Mouse (Mus musculus): ENCODE measurements around the gene Rnf214.
A peak's percentile ranks its signal among the peaks of the same experiment; 100 is the strongest.
"Not testable (repeated sequence)": the region's sequence is repeated elsewhere in the genome, so short reads cannot be mapped to it uniquely, and the experiment has no call there.

Rnf214 gene

DNA sequence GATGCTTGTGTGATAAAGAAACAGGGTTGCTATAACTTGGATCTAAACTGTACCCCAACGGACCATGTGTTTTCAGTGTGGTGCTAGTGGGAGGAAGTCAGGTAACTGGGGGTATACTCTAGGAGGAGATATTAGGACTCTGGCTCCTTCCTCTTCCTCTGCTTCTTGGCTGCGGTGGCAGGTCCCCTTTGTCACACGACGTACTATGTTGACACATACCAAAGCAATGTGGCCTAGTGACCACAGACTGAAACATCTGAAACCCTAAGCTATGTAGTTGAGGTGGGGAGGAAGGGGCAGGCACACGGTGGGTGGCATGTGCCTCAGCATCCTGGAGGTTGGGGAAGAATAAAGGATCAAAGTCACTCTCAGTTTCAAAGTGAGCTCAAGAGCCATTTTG, 55.4 kb downstream of the Rnf214 start:
- no peak for DNase-seq (ENCODE audit: low read depth, low spot score)

DNA sequence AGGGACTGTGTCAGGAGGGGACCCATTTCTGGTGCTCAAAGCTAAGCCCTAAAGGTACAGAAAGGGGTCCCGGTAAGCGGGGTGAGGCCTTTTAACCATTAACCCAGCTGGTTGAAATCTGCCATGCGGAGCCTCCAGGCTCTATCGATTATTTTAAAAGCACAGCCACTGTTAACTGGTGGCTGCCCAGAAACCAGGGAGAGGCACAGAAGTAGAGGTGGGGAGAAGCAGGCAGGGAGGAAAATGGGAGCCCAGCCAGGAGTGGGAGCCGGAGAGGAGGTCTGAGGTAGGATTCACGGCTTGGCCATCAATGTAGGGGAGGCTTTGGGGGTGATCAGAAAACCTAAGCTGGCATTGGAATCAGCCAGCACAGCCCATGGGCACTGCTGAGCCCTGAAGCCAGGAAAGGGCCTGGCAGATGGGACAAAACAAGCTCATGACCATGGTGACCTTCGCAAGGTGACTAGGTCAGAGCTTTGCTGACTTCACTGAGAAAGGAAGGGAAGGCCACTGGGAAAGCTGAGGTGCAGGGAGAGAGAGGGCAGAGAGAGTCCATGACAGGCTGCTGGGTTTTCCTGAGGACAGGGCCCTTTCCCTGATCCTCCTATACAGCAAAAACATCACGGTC, 56.1 kb downstream of the Rnf214 start:
- no peak for DNase-seq (ENCODE audit: low read depth, low spot score)

DNA sequence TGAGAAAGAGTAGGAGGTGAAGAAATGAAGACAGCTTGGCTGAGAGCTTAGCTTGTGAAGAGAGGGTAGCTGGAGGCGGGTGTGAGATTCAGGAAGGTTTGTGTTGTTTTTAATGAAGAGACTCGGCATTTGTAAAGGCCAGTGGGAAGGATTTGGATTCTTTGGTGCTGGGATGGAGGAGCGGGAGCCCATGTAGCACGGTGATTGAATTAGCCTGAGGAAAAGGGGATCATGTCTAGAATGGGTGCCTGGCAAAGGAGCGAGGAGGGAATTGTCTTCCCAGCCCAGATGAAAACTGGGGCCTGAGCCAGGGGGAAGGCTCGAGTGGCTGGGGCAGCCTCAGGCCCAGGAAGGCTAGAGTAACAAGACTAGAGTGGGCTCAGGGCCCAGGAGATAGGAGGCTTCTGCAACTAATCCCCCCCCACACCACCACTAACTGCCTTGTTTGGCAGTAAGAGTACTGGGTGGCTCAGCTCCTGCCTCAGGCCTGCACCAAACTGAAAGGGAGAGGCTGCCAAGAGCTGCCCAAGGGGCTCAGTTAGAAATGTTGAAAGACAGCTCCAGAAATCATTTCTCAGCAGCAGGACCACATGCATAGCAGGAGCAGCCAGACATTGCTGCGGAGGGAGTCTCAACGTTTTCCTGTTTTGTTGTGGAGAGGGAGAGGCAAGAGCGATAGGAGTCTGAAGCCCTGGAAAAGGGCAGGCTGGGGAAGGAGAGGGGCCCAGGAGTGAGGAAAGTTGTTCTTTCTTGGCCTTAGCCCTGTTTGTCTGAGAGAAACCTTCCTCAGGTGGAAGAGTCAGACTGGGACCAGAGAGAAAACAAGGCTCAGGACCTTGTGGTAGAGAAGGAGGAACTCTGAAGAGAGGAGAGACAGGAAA, 56.9 kb downstream of the Rnf214 start:
- no peak for DNase-seq (ENCODE audit: low read depth, low spot score)

DNA sequence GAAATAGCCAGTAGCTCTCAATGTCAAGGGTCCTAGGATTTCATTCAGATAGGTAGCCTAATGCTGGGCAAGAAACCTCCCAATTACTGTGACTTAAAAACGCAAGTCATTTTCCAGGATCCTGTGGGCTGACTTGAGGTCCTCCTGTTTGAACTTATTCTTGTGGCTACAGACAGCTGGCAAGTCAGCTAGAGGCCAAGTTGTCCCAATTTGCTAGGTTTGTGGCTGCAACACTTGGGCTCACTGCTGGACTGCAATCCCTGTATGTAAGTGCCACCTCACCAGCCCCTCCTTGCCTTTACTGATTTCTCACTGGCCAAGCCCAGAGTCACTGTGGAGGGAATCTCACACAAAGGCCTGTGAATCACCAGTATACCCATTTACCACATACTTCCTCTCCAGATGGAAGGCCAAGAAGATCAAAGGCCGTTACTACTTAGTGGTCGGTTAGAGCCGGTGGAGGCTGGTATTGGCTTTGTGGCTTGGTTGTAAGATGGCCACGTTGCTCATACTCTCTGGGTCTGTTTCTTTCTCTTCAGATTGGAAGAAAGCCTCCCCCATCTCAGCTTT, 59.7 kb downstream of the Rnf214 start:
- no peak for DNase-seq (ENCODE audit: low read depth, low spot score)

DNA sequence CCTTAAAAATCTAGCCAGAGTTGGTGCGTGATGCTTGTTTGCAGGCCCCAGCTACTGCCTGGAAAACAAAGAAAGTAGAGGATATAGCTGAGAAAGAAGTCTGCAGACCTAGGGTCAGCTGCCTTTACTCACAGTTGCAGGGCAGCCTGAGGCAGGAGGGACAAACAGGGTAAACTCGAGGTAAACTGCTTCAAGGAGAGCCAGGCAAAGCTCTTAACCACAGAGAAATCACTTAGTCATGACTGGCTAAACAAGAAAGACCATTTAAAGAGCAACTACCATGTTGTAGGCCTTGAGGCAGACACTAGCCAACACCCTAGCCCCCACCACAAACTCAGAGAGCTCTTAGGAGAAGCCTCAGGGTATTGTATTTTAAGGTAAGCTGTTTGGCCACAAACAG, 60.5 kb downstream of the Rnf214 start:
- DNase-seq (ENCODE audit: low read depth, low spot score), result not testable (repeated sequence)

DNA sequence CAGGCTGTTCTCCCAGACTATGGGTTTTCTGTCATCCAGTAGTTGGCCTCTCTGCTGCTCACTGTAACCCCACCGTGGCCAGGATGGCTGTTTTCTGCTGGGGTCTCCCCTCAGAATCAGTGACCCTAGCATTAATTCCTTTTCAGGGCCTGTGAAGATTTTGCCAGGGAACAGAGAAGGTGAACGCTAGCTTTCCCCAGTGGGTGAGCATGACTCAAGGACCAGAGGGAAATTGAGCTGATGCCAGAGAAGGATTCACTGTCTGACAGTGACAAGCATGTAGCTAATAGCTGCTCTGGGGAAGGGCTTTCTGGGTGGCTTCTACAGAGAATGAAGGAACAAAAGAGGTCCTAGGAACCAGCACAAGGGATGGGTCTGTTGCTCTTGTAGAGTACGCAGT, 61.2 kb downstream of the Rnf214 start:
- DNase-seq (ENCODE audit: low read depth, low spot score), result no peak

DNA sequence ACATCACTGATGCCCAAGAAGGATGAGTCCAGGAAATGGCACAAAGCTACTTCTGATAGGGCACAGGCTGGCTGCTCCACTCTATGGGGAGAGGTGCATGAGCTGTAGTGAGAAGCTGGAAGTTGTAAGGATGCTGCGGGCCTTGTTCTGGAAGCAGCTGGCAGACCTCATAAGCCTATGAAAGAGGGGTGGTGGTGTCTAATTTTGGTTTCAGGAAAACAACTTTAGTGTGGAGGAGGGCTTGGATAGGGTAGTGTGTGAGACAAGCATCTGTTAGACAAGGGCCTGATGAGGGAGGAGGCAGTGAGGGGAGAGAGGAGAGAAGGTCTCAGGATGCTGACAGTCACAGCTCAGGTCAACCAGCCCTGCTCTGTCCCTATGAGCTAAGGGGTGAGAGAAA, 62.9 kb downstream of the Rnf214 start:
- DNase-seq (ENCODE audit: low read depth, low spot score), result no peak

DNA sequence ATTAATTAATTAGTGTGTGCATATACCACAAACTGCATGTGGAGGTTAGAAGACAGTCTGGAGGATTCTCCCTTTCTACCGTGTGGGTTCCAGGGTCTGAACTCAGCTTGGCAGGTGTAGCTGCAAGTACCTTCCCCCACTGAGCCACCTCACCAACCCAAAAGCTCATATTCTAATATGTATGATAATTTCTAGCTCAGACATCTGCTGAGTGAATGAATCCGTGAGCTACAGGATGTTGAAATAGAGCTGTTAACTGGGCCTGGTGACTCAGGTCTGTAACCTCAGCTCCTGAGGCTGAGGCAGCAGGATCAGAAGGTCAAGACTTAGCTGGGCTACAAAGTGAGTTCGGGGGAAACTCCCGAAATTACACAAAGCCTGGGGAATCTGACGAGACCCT, 63.7 kb downstream of the Rnf214 start:
- no peak for DNase-seq (ENCODE audit: low read depth, low spot score)

DNA sequence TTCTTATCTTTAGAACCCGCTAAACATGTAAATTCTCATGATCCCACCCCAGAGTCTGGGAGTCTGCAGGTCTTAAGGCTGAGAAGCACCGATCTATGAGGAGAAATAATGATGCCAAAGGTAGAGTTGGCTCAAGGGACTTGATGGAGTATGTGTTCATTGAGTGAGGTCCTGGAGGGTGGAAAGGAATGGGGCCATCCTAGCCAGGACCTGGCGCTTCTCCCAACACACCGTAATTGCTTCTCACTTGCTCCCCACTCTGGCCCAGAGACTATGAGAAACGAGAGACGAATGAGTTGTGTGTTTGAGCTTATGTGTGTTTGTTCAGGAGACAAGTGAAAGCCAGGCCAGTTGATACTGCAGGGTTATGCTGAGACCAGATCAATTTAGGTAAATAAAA, 65.3 kb downstream of the Rnf214 start:
- DNase-seq (ENCODE audit: low read depth, low spot score), result no peak

DNA sequence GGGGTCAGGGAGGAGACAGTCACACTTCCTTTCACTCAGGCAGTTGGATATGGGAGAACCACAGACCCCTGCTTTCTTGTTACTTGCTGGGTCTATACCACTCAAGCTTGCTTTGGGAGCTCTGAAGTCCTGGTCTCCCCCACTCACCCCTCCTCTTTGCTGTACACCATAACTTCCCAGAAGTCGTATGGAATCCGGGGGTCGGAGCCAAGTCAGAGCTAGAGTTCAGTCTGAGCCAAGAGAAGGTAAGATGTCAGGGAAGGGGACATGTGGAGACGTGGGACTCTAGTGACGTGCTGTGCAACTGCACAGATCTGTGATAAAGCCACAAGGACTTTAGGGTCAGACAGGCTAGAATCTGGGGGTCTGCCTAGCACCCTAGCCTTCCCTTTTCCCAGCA, 66.4 kb downstream of the Rnf214 start:
- no peak for DNase-seq (ENCODE audit: low read depth, low spot score)

DNA sequence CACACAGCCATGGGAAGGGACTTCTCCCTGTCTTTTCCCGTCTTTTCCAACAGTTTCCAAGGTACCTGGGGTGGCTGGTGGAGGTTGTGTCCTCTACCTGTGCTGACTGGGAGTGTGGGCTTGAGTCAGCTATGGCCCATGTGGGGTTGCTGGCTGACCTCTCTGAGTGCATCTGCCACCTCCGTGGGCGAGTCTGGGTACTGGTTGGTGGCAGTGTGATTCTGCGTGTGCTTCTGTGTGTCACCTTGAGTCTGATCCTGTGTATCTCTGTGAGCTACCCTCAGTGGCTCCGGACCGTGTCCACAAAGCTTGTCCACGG, 66.8 kb downstream of the Rnf214 start:
- no peak for DNase-seq (ENCODE audit: low read depth, low spot score)

DNA sequence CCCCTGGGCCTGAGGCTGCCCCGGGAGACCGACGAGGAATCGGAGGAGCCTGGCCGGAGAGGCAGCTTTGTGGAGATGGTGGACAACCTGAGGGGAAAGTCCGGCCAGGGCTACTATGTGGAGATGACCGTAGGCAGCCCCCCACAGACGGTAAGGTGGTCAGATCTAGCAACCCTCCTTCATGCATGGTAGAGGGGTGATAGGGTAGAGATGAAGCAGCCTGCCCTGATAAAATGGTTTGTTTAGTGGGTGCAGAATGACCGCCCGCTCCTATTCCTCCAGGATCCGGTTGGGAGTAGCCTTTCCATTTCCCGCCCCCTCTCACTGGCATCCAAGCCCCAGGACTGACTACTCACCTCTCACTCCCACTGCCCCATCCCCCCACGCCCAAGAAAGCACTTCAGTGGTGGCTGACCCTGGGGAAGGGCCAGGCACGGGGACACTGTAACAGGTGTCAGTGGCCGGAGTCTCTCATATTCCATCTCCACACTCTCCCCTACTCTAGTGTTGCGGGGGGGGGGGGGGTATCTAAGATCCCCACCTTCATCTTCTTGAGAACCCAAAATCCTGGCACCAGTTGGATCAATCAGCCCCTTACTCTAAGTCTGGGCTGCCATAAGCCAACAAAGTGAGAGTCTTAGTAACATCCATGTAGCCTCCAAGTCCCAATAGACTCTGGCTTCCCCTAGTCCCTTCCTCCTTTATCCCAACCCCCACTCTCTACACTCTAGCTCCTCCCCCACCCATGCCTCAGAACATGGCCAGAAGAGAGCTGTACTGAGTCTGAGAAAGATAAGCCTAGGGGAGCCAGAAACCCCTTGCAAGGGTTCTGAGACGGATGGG, 67.4 kb downstream of the Rnf214 start:
- DNase-seq (ENCODE audit: low read depth, low spot score), result no peak

DNA sequence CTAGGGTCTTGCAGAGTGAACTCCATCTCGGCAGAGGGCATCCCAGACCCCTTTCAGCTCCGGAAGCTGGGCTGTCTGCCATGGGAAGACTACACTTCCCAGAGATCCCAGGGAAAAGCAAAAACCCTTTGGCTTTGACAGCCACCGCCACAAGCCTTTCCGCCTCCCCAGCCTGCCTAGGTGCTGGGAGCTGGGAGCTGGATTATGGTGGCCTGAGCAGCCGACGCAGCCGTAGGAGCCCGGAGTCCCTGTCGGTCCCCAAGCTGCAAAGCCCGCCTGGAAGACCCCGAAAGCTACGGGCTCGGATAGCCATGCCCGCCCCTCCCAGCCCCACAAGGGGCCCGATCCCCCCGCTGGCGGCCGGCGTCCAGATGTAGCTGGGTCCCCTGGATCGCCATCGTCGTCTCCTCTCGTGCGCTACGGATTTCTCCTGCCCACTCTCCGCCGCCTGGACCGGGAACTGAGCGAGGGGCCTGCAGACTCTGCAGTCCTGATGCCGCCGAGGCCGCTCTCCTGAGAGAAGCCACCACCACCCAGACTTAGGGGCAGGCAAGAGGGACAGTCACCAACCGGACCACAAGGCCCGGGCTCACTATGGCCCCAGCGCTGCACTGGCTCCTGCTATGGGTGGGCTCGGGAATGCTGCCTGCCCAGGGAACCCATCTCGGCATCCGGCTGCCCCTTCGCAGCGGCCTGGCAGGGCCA, 68.1 kb downstream of the Rnf214 start, which contains the start of gene Bace1:
Gene Bace1, plus strand, starts transcription at position 147 of the 705 bp plus-strand sequence.
- no peak for DNase-seq (ENCODE audit: low read depth, low spot score)

DNA sequence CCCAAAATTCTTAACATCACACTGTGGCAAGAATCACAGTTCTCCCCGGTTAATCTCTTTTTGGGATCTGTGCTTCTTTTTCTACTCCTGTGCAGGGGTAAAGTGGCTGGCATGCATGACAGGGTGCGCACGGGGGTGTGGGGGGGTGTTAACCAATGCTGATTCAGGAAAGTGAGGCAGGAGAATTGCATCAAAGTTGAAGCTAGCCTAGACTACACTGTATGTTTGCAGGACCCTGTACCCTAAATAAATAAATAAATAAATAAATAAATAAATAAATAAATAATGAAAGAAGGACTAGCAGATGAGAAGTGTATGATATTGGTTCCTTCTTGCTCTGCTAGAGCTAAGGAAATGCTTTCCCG, 68.7 kb downstream of the Rnf214 start:
- no peak for DNase-seq (ENCODE audit: low read depth, low spot score)

DNA sequence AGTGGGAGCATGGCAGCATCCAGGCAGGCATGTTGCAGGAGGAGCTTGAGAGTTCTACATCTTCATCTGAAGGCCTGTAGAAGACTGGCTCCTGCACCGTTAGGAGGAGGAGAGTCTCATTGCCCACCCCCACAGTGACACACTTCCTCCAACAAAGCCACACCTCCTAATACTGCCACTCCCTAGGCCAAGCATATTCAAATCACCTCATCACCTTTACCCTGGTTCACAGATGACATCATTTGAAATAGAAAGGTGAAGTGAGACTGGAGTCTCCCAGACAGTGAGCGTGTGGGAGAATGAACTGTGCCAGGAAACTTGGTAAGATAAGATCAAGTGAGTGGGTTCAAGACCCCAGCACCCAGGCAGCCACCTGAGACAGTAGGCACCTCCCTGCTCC, 73.2 kb downstream of the Rnf214 start:
- DNase-seq (ENCODE audit: low read depth, low spot score), result no peak

DNA sequence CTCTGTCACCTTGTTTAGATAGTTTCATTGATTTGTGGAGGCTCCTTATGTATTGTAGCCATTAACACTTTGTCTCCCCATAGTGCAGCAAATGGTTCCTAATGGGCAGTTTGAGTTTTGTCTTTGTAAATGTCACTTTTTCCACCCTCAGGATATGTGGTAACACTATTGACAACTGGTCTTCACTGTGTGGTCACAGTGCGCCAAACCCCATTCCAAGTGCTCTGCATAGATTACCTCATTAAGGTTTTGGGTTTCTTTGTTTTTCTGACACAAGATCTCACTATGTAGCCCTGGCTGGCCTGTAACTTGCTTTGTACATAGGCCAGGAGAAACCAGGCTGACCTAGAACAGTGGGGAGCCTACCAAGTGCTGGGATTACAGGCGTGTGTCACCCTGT, 73.8 kb downstream of the Rnf214 start:
- DNase-seq (ENCODE audit: low read depth, low spot score), result no peak

DNA sequence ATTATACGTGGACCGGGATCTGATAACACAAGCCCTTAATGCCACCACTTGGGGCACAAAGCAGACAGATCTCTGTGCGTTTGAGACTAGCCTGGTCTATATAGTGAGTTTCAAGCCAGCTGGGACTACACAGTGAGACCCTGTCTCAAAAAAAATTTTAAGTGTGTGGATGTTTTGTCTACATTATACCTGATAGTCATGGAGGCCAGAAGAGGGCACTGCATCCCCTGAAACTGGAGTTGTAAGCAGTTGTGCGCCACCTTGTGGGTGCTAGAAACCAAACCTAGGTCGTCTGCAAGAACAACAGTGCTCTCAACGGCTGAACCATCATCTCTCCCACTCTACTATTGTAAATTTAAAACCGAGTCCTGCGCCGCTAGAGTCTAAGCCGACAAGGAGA, 77.6 kb downstream of the Rnf214 start:
- peak; percentile 88 for DNase-seq (ENCODE audit: low read depth, low spot score)

DNA sequence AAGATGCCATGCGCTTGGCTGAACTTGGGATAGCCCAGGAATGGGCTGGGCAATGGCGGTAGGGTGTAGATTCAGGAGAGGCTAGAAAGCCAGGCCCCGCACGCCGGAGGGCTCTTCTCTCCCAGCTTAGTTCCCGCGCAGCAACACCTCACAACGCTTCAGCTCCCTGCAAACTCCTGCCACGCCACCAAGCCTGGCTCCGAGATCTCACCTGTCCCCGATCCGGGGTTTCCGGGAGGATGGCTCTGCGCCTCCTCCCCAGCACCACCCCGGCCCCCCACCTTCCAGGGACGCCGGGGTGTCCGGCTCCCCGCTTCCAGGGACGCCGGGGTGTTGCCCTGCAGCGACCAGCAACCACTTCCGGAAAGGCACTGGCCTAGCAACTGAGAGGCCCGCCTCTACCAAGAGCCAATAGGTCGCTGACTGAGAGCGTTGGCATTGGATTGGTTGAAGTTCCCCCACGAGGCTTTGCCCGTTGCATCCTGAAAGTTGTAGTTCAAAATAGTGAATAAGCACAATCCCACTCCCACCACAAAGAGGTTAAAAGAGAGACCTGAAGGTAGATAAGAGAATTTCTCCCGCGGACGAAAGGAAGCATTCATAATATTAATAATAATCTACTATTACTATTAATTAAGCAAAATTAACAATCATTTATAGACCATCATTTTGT, 78.3 kb downstream of the Rnf214 start, which contains the start of gene Cep164:
Gene Cep164, minus strand, starts transcription at position 401 of the 673 bp plus-strand sequence.
- DNase-seq (ENCODE audit: low read depth, low spot score), result peak; percentile 89

DNA sequence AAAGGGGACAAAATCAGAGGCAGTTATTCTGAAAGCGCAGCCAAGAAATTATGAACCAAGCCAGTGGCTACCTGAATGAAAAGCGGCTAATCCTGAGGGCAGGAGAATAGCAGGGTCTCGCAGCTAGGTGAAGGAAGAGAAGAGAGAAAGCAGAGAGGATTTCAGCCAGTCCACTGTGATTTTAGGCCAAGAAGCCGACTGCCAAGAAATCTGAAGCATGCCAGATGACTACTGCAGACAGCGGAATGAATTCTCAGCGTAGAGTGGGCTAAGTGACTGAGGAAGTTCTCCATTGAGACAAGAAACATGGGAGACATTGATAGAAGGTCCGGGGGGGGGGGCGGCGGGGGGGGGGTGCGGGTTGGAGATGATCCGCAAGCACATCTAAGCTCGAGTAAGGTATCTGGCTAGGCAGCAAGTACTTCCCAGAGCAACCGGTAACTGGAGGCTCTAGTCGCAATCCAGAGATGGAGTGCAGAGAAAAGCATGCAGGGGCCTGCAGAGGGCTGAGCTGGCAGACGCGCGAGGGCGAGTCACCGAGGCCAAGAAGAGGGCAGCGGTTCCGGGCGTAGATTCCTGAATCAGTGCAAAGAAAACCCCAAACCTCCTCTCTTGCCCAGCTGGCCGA, 78.9 kb downstream of the Rnf214 start:
- DNase-seq (ENCODE audit: low read depth, low spot score), result peak; percentile 37

DNA sequence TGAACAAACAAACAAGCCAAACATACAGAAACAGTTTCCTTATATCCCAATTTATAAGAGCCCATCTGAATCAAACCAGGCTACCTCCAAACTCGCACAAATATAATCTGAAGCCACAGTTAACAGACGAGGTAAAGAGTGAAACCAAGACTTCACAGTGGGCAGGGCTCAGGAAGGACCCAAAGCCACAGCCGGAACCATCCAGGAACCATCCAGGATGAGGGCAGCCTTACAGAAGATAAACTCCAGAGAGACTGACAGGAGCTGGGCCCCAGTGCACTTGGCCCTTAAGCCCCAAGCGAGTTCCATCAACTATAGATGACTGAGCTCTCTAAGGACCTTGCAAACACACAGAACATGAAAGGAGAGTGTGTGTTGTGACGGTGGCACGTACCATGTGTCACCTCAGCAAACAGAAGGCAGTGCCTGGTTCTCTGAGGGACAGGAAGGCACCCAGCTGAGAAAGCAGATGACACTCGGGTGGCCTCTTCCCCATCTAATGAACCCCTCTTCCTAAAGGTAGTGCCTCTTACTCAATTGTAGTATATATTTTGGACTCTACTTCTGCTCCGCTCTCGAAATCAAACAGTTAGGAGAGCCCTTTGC, 88.2 kb downstream of the Rnf214 start:
- peak; percentile 28 for DNase-seq (ENCODE audit: low read depth, low spot score)
